In the genomic region with DNA sequence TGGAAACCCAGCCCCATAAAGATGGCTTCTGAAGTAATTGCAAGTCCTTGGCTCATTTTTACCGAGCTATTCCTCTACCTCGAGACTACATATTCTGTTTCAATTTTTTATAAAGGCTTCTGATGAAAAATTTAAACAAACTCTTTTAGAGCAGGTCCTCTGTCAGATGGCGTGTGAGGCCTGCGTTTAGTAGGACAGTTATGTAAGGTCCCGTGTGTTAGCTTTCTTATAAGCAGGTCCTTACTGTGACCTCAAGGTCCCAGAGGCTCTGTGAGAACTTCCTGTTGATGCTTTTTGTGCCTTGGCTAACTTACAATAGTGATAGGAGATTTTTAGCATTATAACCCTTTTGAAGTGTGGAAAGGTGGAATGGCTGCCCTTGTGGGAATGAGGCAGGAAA, we compare ENCODE assay signal across 17 mouse cellular contexts.
DNase-seq lines count a peak whose midpoint lies in the region; ATAC-seq and TF ChIP-seq lines count a peak whose summit lies in the region.
"Had no signal": no experiment of that assay in that cellular context is flagged by ENCODE, and none has a peak within 500 bp of the region (broad histone marks: within the 10 kb centered on the region; RNA-seq: fewer than 3 reads in every experiment).

No protein-coding gene starts in this region.

- no peak overlapping the region for H3K9ac ChIP-seq in hindbrain, embryonic 11.5 days (ENCODE audit: low read depth, low read length)
- H3K9ac ChIP-seq: embryonic facial prominence, embryonic 13.5 days; midbrain, embryonic 12.5 days had no signal

- TF ChIP-seq CTCF in cerebellum, adult 2 months (IDR thresholded peaks at IDR 0.05; ENCODE audit: borderline replicate concordance, insufficient read depth, low read depth, low read length), result no peak

- no peak for TF ChIP-seq POLR2A in cerebellum, adult 2 months (IDR thresholded peaks at IDR 0.05; ENCODE audit: borderline replicate concordance, insufficient read depth, low read length)

- no peak for ATAC-seq in hindbrain, embryonic 11.5 days (ENCODE audit: low FRiP score)
- ATAC-seq: CD4-positive, CD25-positive, alpha-beta regulatory T cell, adult 4 months had no signal

- H3K27me3 ChIP-seq in cerebellum, adult 2 months (ENCODE audit: control insufficient read depth, insufficient read depth, low read length), result no peaks in the 10 kb centered on the region
- H3K27me3 ChIP-seq in hindbrain, embryonic 11.5 days (ENCODE audit: control insufficient read depth, insufficient read depth, low read length), result no peaks in the 10 kb centered on the region
- no peaks in the 10 kb centered on the region for H3K27me3 ChIP-seq in hindbrain, embryonic 10.5 days (ENCODE audit: insufficient read depth, poor library complexity, severe bottlenecking)
- no peaks in the 10 kb centered on the region for H3K27me3 ChIP-seq in limb, embryonic 10.5 days (ENCODE audit: low read depth, poor library complexity, severe bottlenecking)
- H3K27me3 ChIP-seq: embryonic facial prominence, embryonic 13.5 days; midbrain, embryonic 12.5 days had no signal

- H3K4me2 ChIP-seq in hindbrain, embryonic 11.5 days (replicated peaks; ENCODE audit: low read depth, low read length), result no peak overlapping the region
- H3K4me2 ChIP-seq: midbrain, embryonic 12.5 days had no signal

- H3K4me3 ChIP-seq in cerebellum, adult 2 months (replicated peaks; ENCODE audit: insufficient read depth, low read depth, low read length), result no peak overlapping the region
- no peak overlapping the region for H3K4me3 ChIP-seq in hindbrain, embryonic 11.5 days (ENCODE audit: low read depth, low read length)
- H3K4me3 ChIP-seq in hindbrain, embryonic 10.5 days, result no peak overlapping the region
- H3K4me3 ChIP-seq in limb, embryonic 10.5 days, result no peak overlapping the region
- H3K4me3 ChIP-seq: embryonic facial prominence, embryonic 13.5 days; midbrain, embryonic 12.5 days had no signal

- no peaks in the 10 kb centered on the region for H3K36me3 ChIP-seq in hindbrain, embryonic 11.5 days (ENCODE audit: control insufficient read depth, insufficient read depth, low read length)
- no peaks in the 10 kb centered on the region for H3K36me3 ChIP-seq in hindbrain, embryonic 10.5 days
- H3K36me3 ChIP-seq in limb, embryonic 10.5 days, result no peaks in the 10 kb centered on the region
- H3K36me3 ChIP-seq: embryonic facial prominence, embryonic 13.5 days; G1E; midbrain, embryonic 12.5 days had no signal

- H3K9me3 ChIP-seq in hindbrain, embryonic 11.5 days (ENCODE audit: control insufficient read depth, low read length), result no peaks in the 10 kb centered on the region
- H3K9me3 ChIP-seq in hindbrain, embryonic 10.5 days, result no peaks in the 10 kb centered on the region
- H3K9me3 ChIP-seq in limb, embryonic 10.5 days (replicated peaks), result no peaks in the 10 kb centered on the region
- H3K9me3 ChIP-seq: embryonic facial prominence, embryonic 13.5 days; midbrain, embryonic 12.5 days had no signal

- H3K27ac ChIP-seq in cerebellum, adult 2 months (ENCODE audit: insufficient read depth, low read length), result peak overlapping the region; percentile 73; the same call in 1 of the 2 replicates
- 0 out of 2 replicates have a peak overlapping the region, but pooled peaks have one; percentile 51 for H3K27ac ChIP-seq in hindbrain, embryonic 11.5 days (ENCODE audit: low read depth, low read length)
- no peak overlapping the region for H3K27ac ChIP-seq in hindbrain, embryonic 10.5 days
- H3K27ac ChIP-seq in limb, embryonic 10.5 days, result peak overlapping the region; percentile 73
- H3K27ac ChIP-seq: embryonic facial prominence, embryonic 13.5 days had no signal

- 33% methylated on average over 5 of the region's 5 CpGs for WGBS in cerebellum, adult 2 months
- WGBS in hindbrain, embryonic 11.5 days, result 78% methylated on average over 5 of the region's 5 CpGs
- 84% methylated on average over 5 of the region's 5 CpGs for WGBS in hindbrain, embryonic 10.5 days
- WGBS in limb, embryonic 10.5 days, result 74% methylated on average over 5 of the region's 5 CpGs

- peaks cover 61% of the 10 kb centered on the region for H3K4me1 ChIP-seq in cerebellum, adult 2 months (ENCODE audit: control insufficient read depth, insufficient read depth, low read length)
- H3K4me1 ChIP-seq in hindbrain, embryonic 11.5 days (replicated peaks; ENCODE audit: control insufficient read depth, insufficient read depth, low read length), result peaks cover 2% of the 10 kb centered on the region; the same call in 1 of the 2 replicates
- peaks cover 22% of the 10 kb centered on the region for H3K4me1 ChIP-seq in hindbrain, embryonic 10.5 days (replicated peaks)
- peaks cover 37% of the 10 kb centered on the region for H3K4me1 ChIP-seq in limb, embryonic 10.5 days

- DNase-seq in cerebellum, adult 2 months, result no peak
- DNase-seq in cerebellum, postnatal 25 days, result no peak
- no peak for DNase-seq in hindbrain, embryonic 11.5 days (ENCODE audit: low spot score)
- DNase-seq in hindbrain, embryonic 10.5 days (ENCODE audit: low spot score), result no peak
- DNase-seq in brain, adult 2 months (ENCODE audit: low read depth, low spot score), result peak; percentile 61
- DNase-seq in limb, embryonic 10.5 days (ENCODE audit: low spot score), result no peak
- no peak for DNase-seq in thymus, postnatal 14 days
- no peak for DNase-seq in heart, postnatal 4 days
- DNase-seq: kidney, adult 8-10 months; kidney, postnatal 36 days; lung, adult 18-20 months; lung, postnatal 36 days; thymus, postnatal 25 days had no signal
